Comparison of ENCODE assay signal across 25 mouse cellular contexts in genomic region chr4:118219487-118219886, GRCm38 (mm10). TPM values are rescaled to one million over a fixed set of nuclear protein-coding genes. Genes with fewer than 3 reads are reported as not detected.
DNase-seq lines count a peak whose midpoint lies in the region; ATAC-seq and TF ChIP-seq lines count a peak whose summit lies in the region.
"Had no signal": no experiment of that assay in that cellular context is flagged by ENCODE, and none has a peak within 500 bp of the region (broad histone marks: within the 10 kb centered on the region; RNA-seq: fewer than 3 reads in every experiment).

No protein-coding gene starts in this region.

- H3K27ac ChIP-seq in intestine, postnatal 0 days (ENCODE audit: low read depth, low read length): peak overlapping the region; percentile 35; the same call in 1 of the 2 replicates
- H3K27ac ChIP-seq in intestine, embryonic 15.5 days: no peak overlapping the region
- H3K27ac ChIP-seq in small intestine, adult 2 months (ENCODE audit: insufficient read depth, low read depth, low read length): peak overlapping the region; percentile 86
- H3K27ac ChIP-seq: embryonic facial prominence, embryonic 13.5 days; embryonic facial prominence, embryonic 15.5 days; forebrain, embryonic 10.5 days; forebrain, embryonic 12.5 days had no signal

- no peaks in the 10 kb centered on the region for H3K27me3 ChIP-seq in intestine, postnatal 0 days (replicated peaks; ENCODE audit: control insufficient read depth, insufficient read depth, low read length)
- no peaks in the 10 kb centered on the region for H3K27me3 ChIP-seq in intestine, embryonic 15.5 days (replicated peaks)
- H3K27me3 ChIP-seq in small intestine, adult 2 months (ENCODE audit: control insufficient read depth, insufficient read depth, low read length): no peaks in the 10 kb centered on the region
- H3K27me3 ChIP-seq: embryonic facial prominence, embryonic 13.5 days; embryonic facial prominence, embryonic 15.5 days; forebrain, embryonic 12.5 days had no signal

- ATAC-seq in intestine, postnatal 0 days: no peak
- ATAC-seq in intestine, embryonic 15.5 days: no peak
- ATAC-seq: activated CD4-positive, CD25-positive, alpha-beta regulatory T cell, adult 4 months; forebrain, embryonic 14.5 days; forebrain, embryonic 16.5 days had no signal

- WGBS in intestine, postnatal 0 days: 81% methylated on average over 6 of the region's 6 CpGs
- 80% methylated on average over 6 of the region's 6 CpGs for WGBS in intestine, embryonic 15.5 days
- WGBS in small intestine, adult 2 months: 51% methylated on average over 6 of the region's 6 CpGs

- no peak overlapping the region for H3K9ac ChIP-seq in intestine, postnatal 0 days (ENCODE audit: low read depth, low read length)
- no peak overlapping the region for H3K9ac ChIP-seq in intestine, embryonic 15.5 days
- H3K9ac ChIP-seq: embryonic facial prominence, embryonic 15.5 days; forebrain, embryonic 12.5 days had no signal

- DNase-seq in Muller cell, postnatal 12 days (ENCODE audit: inconsistent ontology term): peak; percentile 71
- no peak for DNase-seq in adrenal gland, adult 18-20 months (ENCODE audit: low spot score in 2 of 2)
- no peak for DNase-seq in right cerebral cortex, adult 2 months (ENCODE audit: low spot score in 2 of 2)
- DNase-seq: adrenal gland, adult 2 months; adrenal gland, postnatal 10 days; adrenal gland, postnatal 25 days; B cell, adult 2 months; cerebellum, adult 11 months; cerebellum, adult 18-20 months; cerebellum, adult 8-10 months; cerebellum, adult 9-11 months; cerebellum, postnatal 14 days; cerebellum, postnatal 36 days; embryo, embryonic 11 days had no signal

- H3K36me3 ChIP-seq in intestine, postnatal 0 days (ENCODE audit: control insufficient read depth, insufficient read depth): peaks cover 94% of the 10 kb centered on the region
- H3K36me3 ChIP-seq in intestine, embryonic 15.5 days: peaks cover 57% of the 10 kb centered on the region
- peaks cover 54% of the 10 kb centered on the region for H3K36me3 ChIP-seq in small intestine, adult 2 months (ENCODE audit: control insufficient read depth, insufficient read depth, low read length)

- no peaks in the 10 kb centered on the region for H3K4me1 ChIP-seq in intestine, postnatal 0 days (replicated peaks; ENCODE audit: control insufficient read depth, insufficient read depth, low read length)
- H3K4me1 ChIP-seq in intestine, embryonic 15.5 days (replicated peaks): no peaks in the 10 kb centered on the region
- H3K4me1 ChIP-seq in small intestine, adult 2 months (ENCODE audit: control insufficient read depth, insufficient read depth, insufficient read length, low read length): peaks cover 20% of the 10 kb centered on the region
- H3K4me1 ChIP-seq: embryonic facial prominence, embryonic 13.5 days; forebrain, embryonic 10.5 days; forebrain, embryonic 12.5 days had no signal

- TF ChIP-seq CTCF in intestine, postnatal 0 days (IDR thresholded peaks at IDR 0.05; ENCODE audit: low read depth): no peak
- no peak for TF ChIP-seq CTCF in small intestine, adult 2 months (IDR thresholded peaks at IDR 0.05; ENCODE audit: extremely low read depth, insufficient read length, insufficient replicate concordance, low read depth, low read length)

- no peak overlapping the region for H3K4me2 ChIP-seq in intestine, postnatal 0 days (replicated peaks; ENCODE audit: low read depth)
- no peak overlapping the region for H3K4me2 ChIP-seq in intestine, embryonic 15.5 days (replicated peaks)
- H3K4me2 ChIP-seq: embryonic facial prominence, embryonic 13.5 days; embryonic facial prominence, embryonic 15.5 days; forebrain, embryonic 12.5 days had no signal

- TF ChIP-seq POLR2A in small intestine, adult 2 months (IDR thresholded peaks at IDR 0.05; ENCODE audit: low read depth, low read length): no peak

- H3K9me3 ChIP-seq in intestine, postnatal 0 days (ENCODE audit: control insufficient read depth): no peaks in the 10 kb centered on the region
- H3K9me3 ChIP-seq in intestine, embryonic 15.5 days: no peaks in the 10 kb centered on the region
- H3K9me3 ChIP-seq: embryonic facial prominence, embryonic 13.5 days; embryonic facial prominence, embryonic 15.5 days; forebrain, embryonic 10.5 days; forebrain, embryonic 12.5 days had no signal

- H3K4me3 ChIP-seq in intestine, postnatal 0 days (ENCODE audit: low read depth, low read length): no peak overlapping the region
- no peak overlapping the region for H3K4me3 ChIP-seq in intestine, embryonic 15.5 days (replicated peaks)
- H3K4me3 ChIP-seq in small intestine, adult 2 months (ENCODE audit: low read depth, low read length): no peak overlapping the region
- H3K4me3 ChIP-seq: embryonic facial prominence, embryonic 13.5 days; embryonic facial prominence, embryonic 15.5 days; erythroblast, embryonic 14.5 days; forebrain, embryonic 10.5 days; forebrain, embryonic 12.5 days had no signal

RNA-seq across cellular contexts. Expression of gene Kdm4a, which starts 39.6 kb away (rescaled TPM):
- 11.6 and 13.1 TPM in 2 replicates for polyA plus RNA-seq in intestine, postnatal 0 days (2015; fragmentation: Nextera tagmentation; extraction: Ambion mirVana)
- polyA plus RNA-seq in intestine, embryonic 15.5 days (2015; fragmentation: Nextera tagmentation; extraction: Ambion mirVana): 24.7 and 25.2 TPM in 2 replicates
- polyA plus RNA-seq in small intestine, adult 2 months (2012; rRNA removed): 9.9 and 21.9 TPM in 2 replicates
- 10 to 100 TPM; 30.3 to 35.6 TPM for total RNA-seq in adrenal gland, adult 18-20 months (2021)
